Mouse (Mus musculus) testis, adult 2 months (tissue): Measurements from ENCODE around the gene Tmem222. TPM values are rescaled to one million over a fixed set of nuclear protein-coding genes. Genes with fewer than 3 reads are reported as not detected.

Experiments used
- H3K27ac ChIP-seq: fragments of 200-500 bp; 2 replicates; pipeline ENCODE4 v1.5.1; 2012; ENCODE audit warnings: low read depth, low read length; ENCODE audit not compliant: control insufficient read depth, insufficient read depth
- H3K27me3 ChIP-seq: fragments of 200-500 bp; 2 replicates; pipeline ENCODE4 v1.6.1; 2012; ENCODE audit warnings: mild to moderate bottlenecking, low read length, moderate library complexity; ENCODE audit not compliant: control insufficient read depth, insufficient read depth
- H3K36me3 ChIP-seq: fragments of 200-500 bp; 2 replicates; pipeline ENCODE4 v1.6.1; 2012; ENCODE audit warnings: mild to moderate bottlenecking, low read length; ENCODE audit not compliant: control insufficient read depth, insufficient read depth
- H3K4me1 ChIP-seq: fragments of 200-500 bp; 2 replicates; pipeline ENCODE4 v1.6.1; 2012; ENCODE audit warnings: low read length; ENCODE audit not compliant: control insufficient read depth, insufficient read depth
- H3K4me3 ChIP-seq: fragments of 200-500 bp; 2 replicates; pipeline ENCODE4 v1.5.1; 2012; ENCODE audit warnings: low read depth, mild to moderate bottlenecking, low read length, moderate library complexity, mixed read lengths; ENCODE audit not compliant: control insufficient read depth
- CTCF ChIP-seq: fragments of 200-500 bp; IDR thresholded peaks from 2 replicates; pipeline ENCODE4 v1.5.1; 2012; ENCODE audit warnings: low read depth, mild to moderate bottlenecking, inconsistent platforms, low read length, moderate library complexity; ENCODE audit not compliant: control insufficient read depth, insufficient read depth, insufficient replicate concordance
- POLR2A ChIP-seq: fragments of 200-500 bp; IDR thresholded peaks from 2 replicates; pipeline ENCODE4 v1.6.1; 2012; ENCODE audit warnings: low read depth, mild to moderate bottlenecking, inconsistent platforms, low read length, moderate library complexity; ENCODE audit not compliant: control insufficient read depth
- polyA plus RNA-seq: library from polyadenylated mRNA; depleted of rRNA; stranded (reverse); fragments of >200 nt; gene quantifications from 2 replicates; pipeline ENCODE4 v1.2.3, GENCODE M21; 2012

Gene Tmem222
- polyA plus RNA-seq, 1 experiment = 48.5 TPM

DNA sequence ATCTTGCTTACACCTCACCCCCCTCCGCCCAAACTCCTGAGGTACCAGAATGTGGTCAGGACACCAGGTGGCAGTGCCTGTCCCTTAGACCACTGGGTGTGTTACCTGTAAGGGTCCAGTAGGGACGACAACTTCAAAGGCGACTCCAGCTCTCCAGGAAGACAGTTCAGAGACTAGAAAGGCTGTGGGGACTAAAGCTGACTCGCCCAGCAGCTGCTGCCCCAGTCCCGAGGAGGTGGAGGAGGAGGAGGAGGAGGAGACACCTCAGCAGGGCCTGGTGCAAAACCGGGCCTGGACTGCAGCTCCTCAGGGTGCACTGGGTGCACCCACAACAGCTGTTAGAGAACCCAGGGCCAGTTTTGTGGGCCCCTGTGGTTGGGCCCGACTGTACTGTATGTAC, 14.7 kb downstream of the Tmem222 start, which contains the start of gene Sytl1:
Gene Sytl1 (minus strand): TSS at position 232 of the 400 bp plus-strand sequence.
- Histone ChIP-seq H3K36me3 (peaks cover 6% of the 10 kb centered on the region; the same call in 1 of the 2 replicates), H3K27ac (no peak within 1 kb of the TSS)

GRCm38 (mm10) chr4:133262375-133262765, 15.2 kb downstream of the Tmem222 start:
- H3K36me3 ChIP-seq = peaks cover 3% of the 10 kb centered on the region; the same call in 1 of the 2 replicates
- TF ChIP-seq CTCF (no peak), POLR2A (no peak)
- H3K27ac ChIP-seq = no peak overlapping the region
- H3K4me1 ChIP-seq = no peaks in the 10 kb centered on the region
- no peak overlapping the region for H3K4me3 ChIP-seq
- H3K27me3 ChIP-seq = no peaks in the 10 kb centered on the region

More for the DNA sequence above, 14.7 kb downstream of the Tmem222 start, which contains the start of gene Sytl1:
- H3K4me3 ChIP-seq = no peak within 1 kb of the TSS
- H3K4me1 ChIP-seq = no peaks in the 10 kb centered on the region
- TF ChIP-seq CTCF (no peak), POLR2A (no peak)
- H3K27me3 ChIP-seq = no peaks in the 10 kb centered on the region

GRCm38 (mm10) chr4:133261641-133262374, 15.8 kb downstream of the Tmem222 start:
- no peak for TF ChIP-seq CTCF
- TF ChIP-seq POLR2A = no peak
- peaks cover under 1% of the 10 kb centered on the region; the same call in 1 of the 2 replicates for H3K4me1 ChIP-seq
- no peaks in the 10 kb centered on the region for H3K27me3 ChIP-seq
- peaks cover 3% of the 10 kb centered on the region; the same call in 1 of the 2 replicates for H3K36me3 ChIP-seq
- H3K27ac ChIP-seq = no peak overlapping the region
- no peak overlapping the region for H3K4me3 ChIP-seq

- H3K4me3 ChIP-seq = no peak overlapping the region
- H3K4me1 ChIP-seq = peaks cover 2% of the 10 kb centered on the region; the same call in 1 of the 2 replicates
- no peaks in the 10 kb centered on the region for H3K36me3 ChIP-seq
- no peak overlapping the region for H3K27ac ChIP-seq
- TF ChIP-seq CTCF (no peak), POLR2A (no peak)
- no peaks in the 10 kb centered on the region for H3K27me3 ChIP-seq
Measured at GRCm38 (mm10) chr4:133257798-133258408, 19.7 kb downstream of the Tmem222 start.

GRCm38 (mm10) chr4:133257230-133257629, 20.4 kb downstream of the Tmem222 start:
- H3K27ac ChIP-seq = no peak overlapping the region
- H3K4me1 ChIP-seq = peaks cover 2% of the 10 kb centered on the region; the same call in 1 of the 2 replicates
- no peak for TF ChIP-seq POLR2A
- no peak for TF ChIP-seq CTCF
- H3K4me3 ChIP-seq = no peak overlapping the region
- no peaks in the 10 kb centered on the region for H3K36me3 ChIP-seq
- H3K27me3 ChIP-seq = no peaks in the 10 kb centered on the region

- H3K4me1 ChIP-seq = peaks cover 2% of the 10 kb centered on the region; the same call in 1 of the 2 replicates
- TF ChIP-seq CTCF = no peak
- no peak for TF ChIP-seq POLR2A
- no peak overlapping the region for H3K27ac ChIP-seq
- no peak overlapping the region; the same call in 1 of the 2 replicates for H3K4me3 ChIP-seq
- H3K36me3 ChIP-seq = no peaks in the 10 kb centered on the region
- H3K27me3 ChIP-seq = no peaks in the 10 kb centered on the region
Measured at GRCm38 (mm10) chr4:133256820-133257219, 20.8 kb downstream of the Tmem222 start.

GRCm38 (mm10) chr4:133255392-133255791, 22.2 kb downstream of the Tmem222 start:
- TF ChIP-seq CTCF (no peak), POLR2A (no peak)
- Histone ChIP-seq H3K27ac (no peak overlapping the region), H3K36me3 (no peaks in the 10 kb centered on the region), H3K4me1 (peaks cover 12% of the 10 kb centered on the region), H3K4me3 (no peak overlapping the region), H3K27me3 (no peaks in the 10 kb centered on the region)
